Mouse (Mus musculus): ENCODE measurements around the gene Aspm. TPM values are rescaled to one million over a fixed set of nuclear protein-coding genes. Genes with fewer than 3 reads are reported as not detected.

The Aspm gene
- 0.10 TPM for polyA plus RNA-seq (2014; fragmentation: Illumina TruSeq; extraction: RNeasy Lipid Tissue Mini Kit (QIAGEN cat#74804); ENCODE audit: low read depth, low replicate concordance)

GRCm38 (mm10) chr1:139454340-139455225, at the start of gene Aspm:
Gene Aspm (plus strand): TSS chr1:139454772.

GRCm38 (mm10) chr1:139421875-139422791, 32.4 kb upstream of the Aspm start, which contains the start of gene Zbtb41:
Gene Zbtb41 (plus strand): TSS chr1:139422288.

GRCm38 (mm10) chr1:139501258-139501752, 46.7 kb downstream of the Aspm start, which contains the start of gene F13b:
Gene F13b (plus strand): TSS chr1:139501702.

Other genes starting within 250 kb of the Aspm start
- gene Crb1, start 77.7 kb upstream of the Aspm start, polyA plus RNA-seq (2014; fragmentation: Illumina TruSeq; extraction: RNeasy Lipid Tissue Mini Kit (QIAGEN cat#74804); ENCODE audit: low read depth, low replicate concordance): 0.68 TPM
- gene Zbtb41, start 32.5 kb upstream of the Aspm start, polyA plus RNA-seq (2014; fragmentation: Illumina TruSeq; extraction: RNeasy Lipid Tissue Mini Kit (QIAGEN cat#74804); ENCODE audit: low read depth, low replicate concordance): 7.8 TPM
- gene F13b, start 46.9 kb downstream of the Aspm start, polyA plus RNA-seq (2014; fragmentation: Illumina TruSeq; extraction: RNeasy Lipid Tissue Mini Kit (QIAGEN cat#74804); ENCODE audit: low read depth, low replicate concordance): 0.52 TPM
- gene Cfhr1, start 105.5 kb downstream of the Aspm start, polyA plus RNA-seq (2014; fragmentation: Illumina TruSeq; extraction: RNeasy Lipid Tissue Mini Kit (QIAGEN cat#74804); ENCODE audit: low read depth, low replicate concordance): not detected